Mouse (Mus musculus) limb, embryonic 14.5 days (tissue): ENCODE data around the gene Pkdrej. TPM values are rescaled to one million over a fixed set of nuclear protein-coding genes. Genes with fewer than 3 reads are reported as not detected.

Source experiments
- ATAC-seq: fragments of 200-750 bp; cut with Nextera tagmentation; 2 replicates; pipeline ENCODE4 v1.8.0; 2017; ENCODE audit warnings: low read depth, moderate number of reproducible peaks, moderate TSS enrichment; ENCODE audit not compliant: low FRiP score
- DNase-seq: peaks from one replicate; pipeline ENCODE4 v3.0.0-alpha.2; 2015; ENCODE audit warnings: low spot score
- H3K27ac ChIP-seq: fragments of 300-500 bp; sonication (generic); replicated peaks from 2 replicates; pipeline ENCODE4 v1.5.1; 2014; ENCODE audit warnings: low read depth, mild to moderate bottlenecking, low read length, moderate library complexity, mixed read lengths
- H3K27me3 ChIP-seq: fragments of 300-500 bp; sonication (generic); 2 replicates; pipeline ENCODE4 v1.6.1; 2014; ENCODE audit warnings: low read length, mixed read lengths; ENCODE audit not compliant: control insufficient read depth, insufficient read depth
- H3K36me3 ChIP-seq: fragments of 300-500 bp; sonication (generic); 2 replicates; pipeline ENCODE4 v1.6.1; 2014; ENCODE audit warnings: mild to moderate bottlenecking, low read length, moderate library complexity, mixed read lengths; ENCODE audit not compliant: control insufficient read depth, insufficient read depth
- H3K4me1 ChIP-seq: fragments of 300-500 bp; sonication (generic); 2 replicates; pipeline ENCODE4 v1.6.1; 2014; ENCODE audit warnings: antibody characterized with exemption, low read length, mixed read lengths; ENCODE audit not compliant: control insufficient read depth, insufficient read depth
- H3K4me2 ChIP-seq: fragments of 300-500 bp; sonication (generic); replicated peaks from 2 replicates; pipeline ENCODE4 v1.6.1; 2014; ENCODE audit warnings: low read depth, mild to moderate bottlenecking, low read length, moderate library complexity; ENCODE audit not compliant: severe bottlenecking
- H3K4me3 ChIP-seq: fragments of 300-500 bp; sonication (generic); replicated peaks from 2 replicates; pipeline ENCODE4 v1.5.1; 2014; ENCODE audit warnings: low read length
- H3K9ac ChIP-seq: fragments of 300-500 bp; sonication (generic); 2 replicates; pipeline ENCODE4 v1.6.1; 2014; ENCODE audit warnings: mild to moderate bottlenecking, low read depth, low read length, moderate library complexity; ENCODE audit not compliant: severe bottlenecking
- H3K9me3 ChIP-seq: fragments of 300-500 bp; sonication (generic); 2 replicates; pipeline ENCODE4 v1.6.1; 2016; ENCODE audit warnings: low read length; ENCODE audit not compliant: control insufficient read depth
- POLR2A ChIP-seq: fragments of 200-500 bp; IDR thresholded peaks from 2 replicates; pipeline ENCODE4 v1.8.0; 2012; ENCODE audit warnings: inconsistent platforms, mild to moderate bottlenecking, moderate library complexity, borderline replicate concordance; ENCODE audit not compliant: insufficient read depth, insufficient read length; ENCODE audit errors: extremely low read depth
- WGBS: fragments of 180-500 bp; shearing (Covaris S2); extraction: QIAGEN DNeasy Blood & Tissue Kit; methylation state at CpG from one replicate; pipeline ENCODE4 v1.1.7; 2014; 5-methylcytosine and 5-hydroxymethylcytosine counted together
- polyA plus RNA-seq, 2 experiments: library from polyadenylated mRNA; depleted of rRNA in 1 of 2; stranded (reverse) in 1 of 2; unstranded in 1 of 2; fragments of >200 nt; fragmentation: Nextera tagmentation in 1 of 2; extraction: Ambion mirVana in 1 of 2; gene quantifications; 2 replicates each; pipeline versions ENCODE4 v1.2.1 to v1.2.3; 2012 to 2014

The Pkdrej gene
- polyA plus RNA-seq, 2 experiments: 0.25 to 0.38 TPM

DNA sequence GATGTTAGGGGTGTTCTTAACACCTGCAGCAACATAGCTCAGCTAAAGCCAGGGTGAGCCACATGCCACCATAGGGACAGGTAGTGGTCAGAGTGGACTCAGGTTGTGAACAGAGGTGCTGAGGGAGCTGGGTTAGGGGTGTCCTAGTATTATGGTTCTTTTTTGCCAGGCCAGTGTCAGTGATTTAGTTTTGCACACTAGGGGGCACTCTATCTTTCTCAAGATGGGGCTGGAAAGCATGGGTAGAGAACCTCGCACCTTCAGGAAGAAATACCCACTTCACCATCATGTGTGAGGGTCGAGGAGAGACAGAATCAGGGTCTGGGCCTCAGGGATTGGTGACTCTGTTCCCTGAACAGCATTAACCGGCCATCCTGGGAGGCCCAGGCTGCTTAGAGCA lies 13.8 kb upstream of the Pkdrej start:
- TF ChIP-seq POLR2A: no peak
- 59% methylated on average over 3 of the region's 3 CpGs for WGBS
- no peak for ATAC-seq
- peaks cover 8% of the 10 kb centered on the region for H3K4me1 ChIP-seq
- 0 out of 2 replicates have a peak, but pooled peaks cover 5% of the 10 kb centered on the region for H3K36me3 ChIP-seq
- H3K4me2 ChIP-seq: no peak overlapping the region
- no peak overlapping the region for H3K9ac ChIP-seq
- H3K27me3 ChIP-seq: no peaks in the 10 kb centered on the region
- no peaks in the 10 kb centered on the region for H3K9me3 ChIP-seq
- H3K27ac ChIP-seq: no peak overlapping the region
- DNase-seq: no peak
- no peak overlapping the region for H3K4me3 ChIP-seq

DNA sequence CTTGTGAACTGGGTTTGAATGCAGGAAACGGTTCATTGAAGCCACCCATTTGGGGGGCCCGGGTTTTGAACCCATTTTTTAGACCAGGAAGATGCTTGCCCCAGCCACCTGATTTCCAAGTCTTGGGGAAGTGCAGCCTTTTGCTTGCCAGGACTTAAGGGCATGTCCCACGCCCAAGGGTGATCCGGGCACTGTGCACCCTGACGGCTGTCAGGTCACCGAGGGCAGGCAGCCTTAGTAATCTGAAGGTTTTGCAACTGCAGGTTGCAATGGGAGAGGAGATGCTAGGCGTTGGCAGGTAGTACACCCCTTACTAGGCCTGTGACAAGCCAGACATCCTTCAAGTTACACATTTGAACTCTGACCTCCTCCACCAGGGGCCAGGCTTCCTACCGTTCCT lies 11.1 kb upstream of the Pkdrej start:
- 38% methylated on average over 8 of the region's 8 CpGs for WGBS
- Histone ChIP-seq H3K36me3 (0 out of 2 replicates have a peak, but pooled peaks cover 5% of the 10 kb centered on the region), H3K4me1 (peaks cover 8% of the 10 kb centered on the region), H3K9me3 (no peaks in the 10 kb centered on the region), H3K9ac (peak overlapping the region; percentile 52), H3K27me3 (no peaks in the 10 kb centered on the region), H3K4me3 (peak overlapping the region; percentile 45), H3K27ac (no peak overlapping the region), H3K4me2 (peak overlapping the region; percentile 69)
- DNase-seq (no peak), ATAC-seq (no peak)
- TF ChIP-seq POLR2A: no peak

DNA sequence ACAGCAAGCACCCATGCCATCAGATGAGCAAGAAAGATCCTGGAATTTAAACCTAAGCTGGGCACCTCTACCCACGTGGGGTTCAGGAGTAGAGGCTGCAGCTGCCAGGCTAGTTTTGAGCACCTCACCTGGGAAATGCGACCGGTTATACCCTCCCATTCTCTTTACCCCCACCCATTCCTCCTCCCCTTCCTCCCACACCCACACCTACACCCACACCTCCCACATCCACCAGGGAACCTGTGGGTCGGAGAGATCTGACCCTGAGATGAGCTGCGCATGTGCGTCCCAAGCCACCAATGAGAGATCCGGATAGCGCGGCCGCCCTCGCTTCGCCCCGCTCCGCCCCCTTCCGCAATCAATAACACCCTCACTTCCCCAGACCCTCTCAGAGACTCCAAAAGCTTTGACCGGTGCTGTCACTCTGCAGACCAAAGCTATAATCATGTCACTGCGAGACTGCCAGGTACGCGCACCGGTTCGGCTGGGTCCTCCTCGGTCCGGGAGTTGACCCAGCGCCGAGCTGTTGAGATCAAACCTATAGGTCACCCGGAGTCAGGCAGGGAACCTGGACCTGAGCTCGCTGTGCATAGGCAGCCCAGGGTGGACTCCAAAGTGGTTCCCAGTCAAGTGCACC lies 10.5 kb upstream of the Pkdrej start, which contains the start of gene Ttc38:
Gene Ttc38 (plus strand): TSS at position 353 of the 637 bp plus-strand sequence.
- TF ChIP-seq POLR2A: 0 out of 2 replicates have a peak, but pooled peaks have one; percentile 19
- peak within 1 kb of the TSS; percentile 45 for H3K4me3 ChIP-seq
- H3K27me3 ChIP-seq: no peaks in the 10 kb centered on the region
- H3K9ac ChIP-seq: peak within 1 kb of the TSS; percentile 52
- H3K9me3 ChIP-seq: no peaks in the 10 kb centered on the region
- WGBS: under 1% methylated on average over 27 of the region's 27 CpGs
- H3K4me1 ChIP-seq: peaks cover 8% of the 10 kb centered on the region
- 0 out of 2 replicates have a peak, but pooled peaks cover 5% of the 10 kb centered on the region for H3K36me3 ChIP-seq
- H3K4me2 ChIP-seq: peak within 1 kb of the TSS; percentile 69
- DNase-seq (peak; percentile 72), ATAC-seq (peak; percentile 94)
- no peak within 1 kb of the TSS for H3K27ac ChIP-seq

DNA sequence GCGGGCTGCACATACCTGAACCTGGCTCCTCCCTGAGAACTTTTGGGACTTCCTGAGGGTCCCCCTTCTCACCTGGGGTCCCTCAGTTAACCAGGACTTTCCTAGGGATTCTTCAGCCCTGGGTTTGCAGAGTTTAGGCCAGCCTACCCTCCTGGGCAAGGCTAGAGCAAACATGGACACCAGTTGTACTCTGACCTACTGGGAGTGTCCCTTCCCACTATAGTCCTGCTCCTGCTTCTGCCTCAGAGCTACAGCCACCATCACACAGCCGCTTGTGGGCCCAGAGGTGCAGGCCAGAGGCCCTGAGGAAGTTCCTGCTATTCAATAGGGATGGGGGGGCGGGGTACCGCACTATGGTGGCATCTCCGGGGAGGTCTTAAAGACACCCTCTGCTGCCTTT lies 7.9 kb upstream of the Pkdrej start:
- DNase-seq: no peak
- TF ChIP-seq POLR2A: no peak
- H3K27me3 ChIP-seq: no peaks in the 10 kb centered on the region
- H3K9ac ChIP-seq: no peak overlapping the region
- H3K4me3 ChIP-seq: no peak overlapping the region
- no peaks in the 10 kb centered on the region for H3K36me3 ChIP-seq
- H3K4me2 ChIP-seq: no peak overlapping the region
- no peak overlapping the region for H3K27ac ChIP-seq
- ATAC-seq: no peak
- WGBS: 67% methylated on average over 5 of the region's 5 CpGs
- no peaks in the 10 kb centered on the region for H3K9me3 ChIP-seq
- peaks cover 8% of the 10 kb centered on the region for H3K4me1 ChIP-seq

DNA sequence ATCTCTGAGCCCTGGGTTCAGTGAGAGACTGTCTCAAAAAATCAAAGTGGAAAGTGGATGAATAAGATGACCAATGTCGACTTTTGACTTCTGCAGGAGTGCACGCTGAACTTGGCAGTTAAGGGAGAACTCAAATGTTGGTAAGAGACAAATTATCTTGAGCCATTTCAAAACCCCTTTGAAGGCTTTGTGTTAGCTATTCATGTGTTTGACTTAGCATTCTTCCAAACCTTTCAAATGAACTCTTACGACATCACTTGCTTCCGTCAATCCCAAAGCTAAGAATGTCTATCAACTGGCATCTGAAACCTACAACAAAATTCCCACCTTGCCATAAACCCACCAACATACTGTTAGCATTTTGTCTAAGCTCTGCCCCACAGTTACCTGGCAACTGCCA lies 6.5 kb upstream of the Pkdrej start:
- Histone ChIP-seq H3K9ac (no peak overlapping the region), H3K27ac (no peak overlapping the region), H3K4me1 (peaks cover 8% of the 10 kb centered on the region), H3K9me3 (no peaks in the 10 kb centered on the region), H3K4me2 (no peak overlapping the region), H3K4me3 (no peak overlapping the region), H3K27me3 (no peaks in the 10 kb centered on the region), H3K36me3 (no peaks in the 10 kb centered on the region)
- no peak for TF ChIP-seq POLR2A
- ATAC-seq (no peak), DNase-seq (no peak)
- 86% methylated on average over 4 of the region's 4 CpGs for WGBS

DNA sequence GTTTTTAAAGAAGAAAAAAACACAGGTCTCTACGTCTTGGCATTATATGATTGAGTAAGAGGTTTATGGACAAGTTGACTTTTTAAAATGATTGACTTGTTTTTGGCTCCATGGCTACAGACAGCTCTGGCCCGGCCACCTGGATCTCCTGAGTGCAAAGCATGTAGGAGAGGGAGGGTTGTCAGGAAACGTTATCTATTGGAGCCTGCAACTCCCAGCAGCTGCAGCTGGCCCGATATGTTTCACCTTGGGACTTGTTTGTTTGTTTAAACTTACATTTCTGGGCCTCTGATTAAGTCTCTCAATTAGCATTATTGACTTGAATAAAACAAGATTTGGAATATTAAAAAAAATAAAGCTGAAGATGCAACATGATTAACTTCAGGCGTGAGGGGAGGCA lies 5.1 kb upstream of the Pkdrej start:
- Histone ChIP-seq H3K9me3 (no peaks in the 10 kb centered on the region), H3K4me3 (no peak overlapping the region), H3K27me3 (no peaks in the 10 kb centered on the region), H3K4me2 (no peak overlapping the region), H3K36me3 (no peaks in the 10 kb centered on the region), H3K27ac (no peak overlapping the region), H3K9ac (no peak overlapping the region), H3K4me1 (0 out of 2 replicates have a peak, but pooled peaks cover 2% of the 10 kb centered on the region)
- DNase-seq (no peak), ATAC-seq (no peak)
- no peak for TF ChIP-seq POLR2A
- 63% methylated on average over 5 of the region's 5 CpGs for WGBS
